Mouse (Mus musculus): ENCODE measurements around the gene Nup35. TPM values are rescaled to one million over a fixed set of nuclear protein-coding genes. Genes with fewer than 3 reads are reported as not detected.

The Nup35 gene
- polyA plus RNA-seq, 2 experiments: 25.3 to 31.9 TPM

DNA sequence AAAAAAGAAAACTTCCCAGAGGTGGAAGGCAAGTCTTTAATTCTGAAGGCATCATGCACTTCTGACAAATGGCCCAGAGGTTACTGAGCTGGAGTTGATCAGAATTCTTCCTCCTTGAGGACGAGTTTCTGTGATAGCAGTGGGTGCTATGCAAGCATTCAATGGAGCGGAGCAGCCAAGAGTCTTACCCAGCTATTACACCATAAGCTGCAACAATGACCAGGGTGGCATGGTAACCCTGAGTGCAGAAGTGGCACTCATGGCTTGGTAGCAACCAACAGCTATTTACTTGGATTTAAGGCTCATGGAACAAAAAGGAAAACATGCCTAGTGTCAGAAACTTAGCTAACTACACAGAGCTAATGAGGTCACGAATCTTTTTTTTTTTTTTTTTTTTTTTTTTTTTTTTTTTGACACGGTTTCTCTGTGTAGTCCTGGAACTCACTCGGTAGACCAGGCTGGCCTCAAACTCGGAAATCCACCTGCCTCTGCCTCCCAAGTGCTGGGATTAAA is 66.7 kb downstream of the Nup35 start:
- Histone ChIP-seq H3K36me3 (replicated peaks; ENCODE audit: control insufficient read depth, insufficient read depth, low read depth) (no peaks in the 10 kb centered on the region), H3K9me3 (ENCODE audit: control insufficient read depth, low read length) (no peaks in the 10 kb centered on the region), H3K27ac (no peak overlapping the region), H3K4me3 (ENCODE audit: insufficient read depth in 1 of 2, low read depth in 2 of 2, low read length in 2 of 2) (no peak overlapping the region), H3K27me3 (ENCODE audit: control insufficient read depth, insufficient read depth, low read length) (no peaks in the 10 kb centered on the region), H3K9ac (replicated peaks) (no peak overlapping the region), H3K4me2 (ENCODE audit: low read depth) (no peak overlapping the region), H3K4me1 (replicated peaks; ENCODE audit: control insufficient read depth in 2 of 2, insufficient read depth in 2 of 2, low read length in 1 of 2) (no peaks in the 10 kb centered on the region)
- DNase-seq (ENCODE audit: low read depth in 3 of 3, low spot score in 3 of 3) (no peak), ATAC-seq (ENCODE audit: insufficient read depth) (no peak)
- TF ChIP-seq EP300 (IDR thresholded peaks at IDR 0.05; ENCODE audit: low read depth): no peak
- TF ChIP-seq CTCF (IDR thresholded peaks at IDR 0.05; ENCODE audit: low read depth): no peak
- 40% methylated on average over 6 of the region's 6 CpGs for WGBS (ENCODE audit: insufficient replicate concordance)

DNA sequence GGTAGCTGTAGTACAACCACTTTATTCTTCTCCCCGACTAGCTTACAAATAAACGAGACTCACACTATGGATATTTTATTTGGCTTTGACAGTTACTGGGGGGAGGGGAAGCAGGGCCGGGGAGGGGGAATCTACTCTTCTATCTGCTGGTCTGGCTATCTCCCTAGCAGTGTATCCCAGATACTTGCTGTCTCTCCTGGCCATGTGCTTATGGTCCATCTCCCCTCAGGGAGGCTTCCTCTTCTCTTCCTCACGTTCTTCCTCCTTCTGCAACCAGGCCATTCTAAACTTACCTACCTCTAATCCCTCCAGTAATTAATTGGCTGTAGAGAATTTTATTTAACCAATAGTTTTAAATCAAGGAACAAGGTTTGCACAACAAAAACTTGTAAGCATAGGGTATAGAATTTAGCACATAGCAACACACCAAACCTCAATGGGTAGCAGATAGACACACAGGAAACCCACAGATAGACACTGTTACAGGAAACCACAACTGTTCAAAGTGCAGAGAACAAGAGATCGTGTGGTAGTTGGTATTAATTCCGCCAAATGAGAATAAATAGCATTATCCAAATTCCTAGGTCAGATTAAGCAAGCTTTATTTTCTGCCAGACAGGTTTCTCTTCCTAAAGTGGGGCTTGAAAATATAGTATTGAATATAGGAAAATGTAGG is 67.5 kb downstream of the Nup35 start:
- Histone ChIP-seq H3K9ac (replicated peaks) (no peak overlapping the region), H3K27ac (no peak overlapping the region), H3K9me3 (ENCODE audit: control insufficient read depth, low read length) (no peaks in the 10 kb centered on the region), H3K4me1 (replicated peaks; ENCODE audit: control insufficient read depth in 2 of 2, insufficient read depth in 2 of 2, low read length in 1 of 2) (no peaks in the 10 kb centered on the region), H3K4me3 (ENCODE audit: insufficient read depth in 1 of 2, low read depth in 2 of 2, low read length in 2 of 2) (no peak overlapping the region), H3K27me3 (ENCODE audit: control insufficient read depth, insufficient read depth, low read length) (no peaks in the 10 kb centered on the region), H3K4me2 (ENCODE audit: low read depth) (no peak overlapping the region), H3K36me3 (replicated peaks; ENCODE audit: control insufficient read depth, insufficient read depth, low read depth) (no peaks in the 10 kb centered on the region)
- DNase-seq (ENCODE audit: low read depth in 3 of 3, low spot score in 3 of 3) (no peak), ATAC-seq (ENCODE audit: insufficient read depth) (no peak)
- TF ChIP-seq CTCF (IDR thresholded peaks at IDR 0.05; ENCODE audit: low read depth): no peak
- WGBS (ENCODE audit: insufficient replicate concordance): 11% methylated on average over 6 of the region's 6 CpGs

DNA sequence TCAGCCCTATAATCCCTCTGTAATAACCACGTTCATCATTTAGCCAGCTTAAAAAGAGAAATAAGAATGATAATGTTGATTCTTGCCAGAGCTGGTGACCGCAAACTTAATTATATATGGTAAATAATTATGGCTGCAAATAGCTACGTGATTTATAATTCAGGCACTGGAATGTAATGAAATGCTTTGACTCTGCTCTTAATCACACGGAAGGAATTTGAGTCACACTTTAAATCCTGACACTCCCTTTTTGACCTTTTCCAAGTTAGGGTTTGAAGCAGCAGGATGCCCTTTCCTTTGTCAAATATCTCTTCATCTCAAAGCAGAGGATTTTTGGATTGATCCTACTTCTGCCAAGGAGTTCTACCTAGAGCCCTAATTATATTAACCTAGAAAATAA is 71.2 kb downstream of the Nup35 start:
- DNase-seq (ENCODE audit: low read depth in 3 of 3, low spot score in 3 of 3) (no peak), ATAC-seq (ENCODE audit: insufficient read depth) (no peak)
- Histone ChIP-seq H3K4me1 (replicated peaks; ENCODE audit: control insufficient read depth in 2 of 2, insufficient read depth in 2 of 2, low read length in 1 of 2) (no peaks in the 10 kb centered on the region), H3K9me3 (ENCODE audit: control insufficient read depth, low read length) (no peaks in the 10 kb centered on the region), H3K27ac (no peak overlapping the region), H3K27me3 (ENCODE audit: control insufficient read depth, insufficient read depth, low read length) (no peaks in the 10 kb centered on the region), H3K4me2 (ENCODE audit: low read depth) (no peak overlapping the region), H3K4me3 (ENCODE audit: insufficient read depth in 1 of 2, low read depth in 2 of 2, low read length in 2 of 2) (no peak overlapping the region), H3K36me3 (replicated peaks; ENCODE audit: control insufficient read depth, insufficient read depth, low read depth) (no peaks in the 10 kb centered on the region), H3K9ac (replicated peaks) (no peak overlapping the region)
- no peak for TF ChIP-seq EP300 (IDR thresholded peaks at IDR 0.05; ENCODE audit: low read depth)
- TF ChIP-seq CTCF (IDR thresholded peaks at IDR 0.05; ENCODE audit: low read depth): no peak
- whole genome bisulfite sequencing (ENCODE audit: insufficient replicate concordance): 65% methylated on average over 4 of the region's 4 CpGs

DNA sequence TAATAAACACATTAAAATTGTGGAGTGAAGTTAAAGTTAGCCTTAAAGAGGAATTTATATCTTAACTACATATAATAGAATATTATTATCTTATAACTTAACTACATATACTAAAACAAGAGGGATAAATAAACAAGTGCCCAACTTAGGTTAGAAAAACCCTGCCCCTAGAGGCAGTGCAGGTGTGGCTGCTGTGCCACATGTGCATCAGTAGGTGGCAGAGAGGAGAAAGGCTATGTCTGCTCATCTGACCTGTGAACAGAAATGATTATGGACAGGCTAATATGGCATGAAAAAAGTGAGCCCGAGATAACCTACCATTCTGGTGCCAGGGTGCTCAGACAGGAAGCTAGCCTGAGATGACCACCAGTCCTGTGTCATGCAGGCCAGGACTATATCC is 90.4 kb downstream of the Nup35 start:
- no peak overlapping the region for H3K4me2 ChIP-seq (ENCODE audit: low read depth)
- H3K27me3 ChIP-seq (ENCODE audit: control insufficient read depth, insufficient read depth, low read length): no peaks in the 10 kb centered on the region
- H3K4me3 ChIP-seq (ENCODE audit: insufficient read depth in 1 of 2, low read depth in 2 of 2, low read length in 2 of 2): no peak overlapping the region
- H3K4me1 ChIP-seq (replicated peaks; ENCODE audit: control insufficient read depth in 2 of 2, insufficient read depth in 2 of 2, low read length in 1 of 2): no peaks in the 10 kb centered on the region
- no peak overlapping the region for H3K27ac ChIP-seq
- H3K36me3 ChIP-seq (replicated peaks; ENCODE audit: control insufficient read depth, insufficient read depth, low read depth): no peaks in the 10 kb centered on the region
- ATAC-seq (ENCODE audit: insufficient read depth) (no peak), DNase-seq (ENCODE audit: low read depth in 3 of 3, low spot score in 3 of 3) (no peak)
- TF ChIP-seq EP300 (IDR thresholded peaks at IDR 0.05; ENCODE audit: low read depth) (no peak), CTCF (IDR thresholded peaks at IDR 0.05; ENCODE audit: low read depth) (peak; percentile 34; the same call in 1 of the 2 replicates)
- H3K9me3 ChIP-seq (ENCODE audit: control insufficient read depth, low read length): no peaks in the 10 kb centered on the region
- 46% methylated on average over 1 of the region's 1 CpGs for WGBS (ENCODE audit: insufficient replicate concordance)
- H3K9ac ChIP-seq (replicated peaks): no peak overlapping the region

MicroRNAs within 50 kb of the gene (microRNA counts, 519-probe panel; counts per million panel counts)
- 69.9 counts per million for microRNA mmu-miR-684

Small RNA genes lying within 50 kb of the gene (microRNA-seq; reads per million reads assigned to microRNA genes)
- not detected for gene Mir684-1

Other genes with a start within 250 kb of the Nup35 start
- gene Frzb, start 169.6 kb upstream of the Nup35 start, polyA plus RNA-seq (2012; rRNA removed): 0.28 and 0.37 TPM in 2 replicates
- 0.39 and 0.86 TPM in 2 replicates for gene Frzb, start 169.6 kb upstream of the Nup35 start, polyA plus RNA-seq (2014; fragmentation: Nextera tagmentation; extraction: Ambion mirVana)
- gene Nckap1, start 35.9 kb upstream of the Nup35 start, polyA plus RNA-seq (2012; rRNA removed): 7.6 and 11.4 TPM in 2 replicates
- gene Nckap1, start 35.9 kb upstream of the Nup35 start, polyA plus RNA-seq (2014; fragmentation: Nextera tagmentation; extraction: Ambion mirVana): 9.9 and 10.3 TPM in 2 replicates
- gene Dusp19, start 191 bp upstream of the Nup35 start, polyA plus RNA-seq (2012; rRNA removed): 2.2 and 3.5 TPM in 2 replicates
- gene Dusp19, start 191 bp upstream of the Nup35 start, polyA plus RNA-seq (2014; fragmentation: Nextera tagmentation; extraction: Ambion mirVana): 6.1 and 6.3 TPM in 2 replicates

Measured in liver, embryonic 14.5 days (tissue).